Mouse (Mus musculus) kidney, adult 11 months (tissue): ENCODE data around the gene Ranbp9.
"Not testable (repeated sequence)": the region's sequence is repeated elsewhere in the genome, so short reads cannot be mapped to it uniquely, and the experiment has no call there.

Experiments
- DNase-seq: peaks from one replicate; pipeline ENCODE4 v3.0.0; 2022

The Ranbp9 gene

DNA sequence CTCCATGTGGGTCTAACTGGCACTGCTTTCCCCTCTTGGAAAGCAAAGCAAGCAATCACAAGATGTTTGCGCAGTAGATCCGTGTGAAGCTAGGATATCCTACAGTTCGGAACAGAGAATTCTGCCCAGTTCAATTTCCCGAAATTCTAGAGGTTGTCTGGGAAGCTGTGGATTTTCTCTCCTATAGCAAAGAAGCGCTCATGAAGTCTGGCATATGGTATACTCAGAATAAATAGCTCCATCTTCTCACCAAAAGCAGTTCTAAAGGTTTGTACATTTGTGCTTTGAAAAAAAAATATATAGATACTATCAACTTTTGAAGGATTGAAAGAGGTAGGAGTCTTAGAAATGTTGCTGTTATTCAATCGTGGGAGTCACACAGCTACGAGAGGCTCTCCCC, 14.6 kb upstream of the Ranbp9 start:
- DNase-seq = no peak

DNA sequence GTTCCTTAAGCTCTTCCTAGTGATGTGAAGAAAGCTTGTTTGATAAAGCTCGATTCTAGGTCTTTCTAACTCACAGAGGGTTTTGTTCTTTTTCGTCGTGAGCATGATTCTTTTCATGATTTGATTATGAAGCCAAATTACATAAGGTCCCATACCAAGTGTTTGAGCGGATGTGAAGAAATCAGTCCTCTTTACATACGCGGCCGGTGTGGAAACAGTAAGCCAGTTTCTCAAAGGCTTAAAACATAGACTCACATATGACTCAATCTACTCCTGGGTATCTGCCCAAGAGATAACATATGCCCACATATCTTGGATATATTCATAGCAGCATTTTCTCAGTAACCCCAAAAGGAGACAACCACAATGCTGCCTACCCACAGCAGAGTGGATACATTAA, 12.6 kb upstream of the Ranbp9 start:
- no peak for DNase-seq

GRCm38 (mm10) chr13:43493058-43493481, 12.0 kb upstream of the Ranbp9 start:
- no peak for DNase-seq

- DNase-seq = no peak
These were observed 5.6 kb upstream of the Ranbp9 start for GRCm38 (mm10) chr13:43486501-43487213.

DNA sequence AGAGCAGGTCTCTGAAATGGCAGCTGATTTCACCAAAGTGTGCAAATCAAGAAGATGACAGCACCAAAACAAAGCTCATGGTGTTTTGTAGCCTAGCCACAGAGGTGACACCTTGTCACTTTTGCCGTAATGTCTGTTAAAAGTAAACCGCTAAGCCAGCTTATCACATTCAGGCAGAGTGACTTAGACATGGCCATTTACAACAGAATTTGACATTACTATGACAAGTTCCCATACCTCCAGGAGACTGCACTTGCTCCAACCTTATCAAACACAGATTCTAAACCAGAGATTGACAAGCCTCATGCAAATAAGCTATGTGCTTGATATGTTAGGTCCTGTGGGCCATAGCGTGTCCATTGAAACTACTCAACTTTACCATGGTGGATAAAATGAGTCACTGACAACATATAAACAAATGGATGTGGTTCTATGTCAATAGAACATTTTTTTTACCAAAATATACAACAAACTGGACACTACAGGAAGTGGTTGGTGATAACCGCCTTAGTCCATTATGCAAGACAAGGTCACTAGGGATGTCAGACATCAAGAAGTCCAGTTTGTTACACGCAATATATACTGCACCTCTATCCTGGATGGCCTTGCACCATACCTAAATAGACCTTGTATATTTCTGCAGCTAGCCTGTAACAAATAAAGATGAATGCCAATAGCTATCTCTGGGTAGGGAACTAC, 4.3 kb upstream of the Ranbp9 start:
- no peak for DNase-seq

GRCm38 (mm10) chr13:43482782-43483181, 1.7 kb upstream of the Ranbp9 start:
- DNase-seq = no peak

DNA sequence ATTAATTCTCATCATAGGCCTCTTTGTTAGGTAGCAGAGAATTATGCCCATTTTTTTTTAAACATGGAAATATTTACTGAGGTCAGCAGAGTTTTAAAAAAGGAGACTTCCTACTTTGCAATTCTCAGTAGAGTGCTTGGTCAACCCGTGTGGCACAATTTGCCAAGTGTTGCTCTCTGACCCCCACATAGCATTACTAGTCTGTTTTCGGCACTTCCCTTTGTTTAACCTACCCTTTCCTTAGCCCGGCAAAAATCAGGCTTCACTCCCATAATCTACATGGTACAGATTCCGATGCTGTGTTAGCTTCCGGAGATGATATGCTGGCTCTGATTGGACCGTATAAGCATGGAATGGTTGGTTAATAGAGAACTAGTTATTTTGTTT, 770 bp upstream of the Ranbp9 start:
- DNase-seq = no peak

DNA sequence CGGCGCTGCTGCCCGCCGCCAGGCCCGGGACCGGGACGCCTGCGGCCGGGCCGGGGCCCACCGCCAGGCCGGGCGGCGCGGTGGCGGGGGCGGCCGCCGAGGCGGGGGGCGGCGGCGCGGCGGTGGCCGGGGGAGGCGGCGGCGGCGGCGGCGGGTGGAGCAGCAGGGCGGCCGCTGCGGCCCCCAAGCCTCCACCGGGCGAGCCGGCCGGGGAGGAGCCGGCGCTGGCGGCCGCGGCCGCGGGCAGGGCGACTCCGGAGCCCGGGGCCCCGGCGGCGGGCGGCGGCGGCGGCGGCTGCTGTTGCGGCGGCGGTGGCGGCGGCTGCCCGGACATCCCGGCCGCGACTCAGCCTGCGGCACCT, 506 bp downstream of the Ranbp9 start:
- no peak for DNase-seq

GRCm38 (mm10) chr13:43479767-43480571, 1.1 kb downstream of the Ranbp9 start:
- peak; percentile 25 for DNase-seq

DNA sequence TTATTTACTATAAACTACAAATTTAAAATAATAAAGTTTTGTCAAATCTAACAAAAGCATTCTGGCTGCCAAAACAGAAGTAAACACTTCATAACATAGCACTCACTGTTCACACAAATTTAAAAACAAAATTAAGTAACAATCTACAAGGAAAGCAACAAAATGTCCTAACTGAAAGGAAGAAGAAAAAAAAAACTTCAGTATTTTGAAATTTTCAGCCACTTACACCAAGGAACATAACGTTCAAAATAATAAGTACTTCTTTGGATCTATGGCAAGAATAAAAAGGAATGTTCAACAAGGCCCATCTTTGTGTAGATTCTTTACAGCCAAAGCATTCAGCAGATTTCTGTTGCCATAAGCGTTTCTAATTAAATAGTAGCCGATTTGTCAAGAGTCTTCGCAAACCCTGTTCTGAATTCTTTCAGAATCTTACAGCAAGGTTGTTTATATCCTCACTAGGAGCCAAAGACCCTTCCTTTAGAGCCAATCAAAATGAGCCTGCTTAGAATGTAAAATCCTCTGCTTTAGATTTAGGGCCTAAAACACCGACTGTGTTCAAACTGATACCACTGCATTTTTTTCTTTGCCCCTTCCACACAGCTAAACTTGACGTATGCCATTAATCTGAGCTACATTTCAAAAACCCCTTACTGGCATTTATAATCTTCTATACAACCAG, 1.9 kb downstream of the Ranbp9 start:
- DNase-seq = no peak

GRCm38 (mm10) chr13:43478586-43478985, 2.5 kb downstream of the Ranbp9 start:
- no peak for DNase-seq

DNA sequence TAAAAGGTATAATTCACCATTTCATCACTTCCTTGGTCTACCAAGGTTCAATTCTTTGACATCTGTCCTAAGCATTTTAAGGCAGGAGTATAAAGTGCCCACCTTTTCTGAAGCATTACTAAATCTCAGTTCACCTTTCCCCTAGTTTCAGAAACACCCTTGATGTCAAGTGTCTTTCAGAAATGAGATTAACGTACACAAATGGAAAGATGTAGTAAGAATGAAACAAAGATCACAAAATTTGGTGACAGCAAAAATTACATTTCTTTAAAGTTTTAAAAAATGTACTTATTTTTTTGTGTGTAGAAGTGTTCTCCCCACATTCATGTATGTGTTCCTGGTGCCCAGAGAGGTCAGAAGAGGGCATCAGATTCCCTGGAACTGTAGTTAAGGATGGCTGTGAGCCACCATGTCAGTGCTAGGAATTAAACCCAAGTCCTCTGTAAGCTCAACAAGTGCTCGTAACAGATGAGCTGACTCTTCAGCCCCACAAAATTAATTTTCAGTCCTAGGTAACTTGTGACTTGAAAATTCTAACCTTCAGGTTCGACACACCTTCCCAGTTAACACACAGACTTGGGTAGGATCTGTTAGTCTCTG, 3.9 kb downstream of the Ranbp9 start:
- DNase-seq = no peak

DNA sequence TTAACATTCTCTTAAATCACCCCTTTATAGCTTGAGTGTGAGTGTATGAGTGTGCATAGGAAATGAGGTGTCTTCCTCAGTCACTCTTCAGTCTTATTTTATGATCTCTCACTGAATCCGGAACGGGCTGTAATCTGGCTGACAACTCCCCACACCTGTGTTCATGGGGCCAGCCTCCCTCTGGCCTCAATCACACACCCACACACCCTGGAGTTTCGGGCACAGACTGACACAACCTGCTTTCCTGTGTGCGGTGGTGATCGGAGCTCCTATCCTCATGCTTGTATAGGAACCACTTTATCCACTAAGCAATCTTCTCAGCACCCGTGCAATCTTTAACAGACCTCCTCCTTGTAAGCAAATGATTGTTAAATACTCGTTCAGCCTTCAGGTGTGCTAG, 4.9 kb downstream of the Ranbp9 start:
- no peak for DNase-seq

GRCm38 (mm10) chr13:43474722-43475121, 6.4 kb downstream of the Ranbp9 start:
- DNase-seq = no peak

- DNase-seq = not testable (repeated sequence)
These were observed 9.2 kb downstream of the Ranbp9 start for GRCm38 (mm10) chr13:43471861-43472260.

- DNase-seq = no peak
These were observed 11.5 kb downstream of the Ranbp9 start for GRCm38 (mm10) chr13:43469607-43470006.

GRCm38 (mm10) chr13:43464605-43465004, 16.5 kb downstream of the Ranbp9 start:
- no peak for DNase-seq

DNA sequence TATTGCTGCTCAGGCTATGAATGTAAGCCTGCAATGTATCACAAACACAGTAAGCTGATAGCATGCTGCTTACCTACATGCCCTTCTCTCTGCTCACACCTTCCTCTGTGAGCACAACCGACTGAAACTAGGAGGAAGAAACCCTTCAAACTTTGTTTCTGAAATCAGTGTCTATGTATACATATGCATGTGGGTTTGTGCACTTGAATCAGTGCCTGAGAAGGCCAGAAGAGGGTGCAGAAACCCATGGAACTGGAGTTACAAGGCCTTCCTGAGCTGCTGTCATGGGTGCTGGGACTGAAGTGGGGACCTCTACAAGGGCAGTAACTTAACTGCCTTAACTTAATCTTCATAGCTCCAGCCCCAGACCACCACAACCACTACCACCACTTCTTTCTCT, 23.9 kb downstream of the Ranbp9 start:
- no peak for DNase-seq

- no peak for DNase-seq
These were observed 26.7 kb downstream of the Ranbp9 start for GRCm38 (mm10) chr13:43454431-43454830.

- no peak for DNase-seq
These were observed 28.1 kb downstream of the Ranbp9 start for GRCm38 (mm10) chr13:43452843-43453605.

DNA sequence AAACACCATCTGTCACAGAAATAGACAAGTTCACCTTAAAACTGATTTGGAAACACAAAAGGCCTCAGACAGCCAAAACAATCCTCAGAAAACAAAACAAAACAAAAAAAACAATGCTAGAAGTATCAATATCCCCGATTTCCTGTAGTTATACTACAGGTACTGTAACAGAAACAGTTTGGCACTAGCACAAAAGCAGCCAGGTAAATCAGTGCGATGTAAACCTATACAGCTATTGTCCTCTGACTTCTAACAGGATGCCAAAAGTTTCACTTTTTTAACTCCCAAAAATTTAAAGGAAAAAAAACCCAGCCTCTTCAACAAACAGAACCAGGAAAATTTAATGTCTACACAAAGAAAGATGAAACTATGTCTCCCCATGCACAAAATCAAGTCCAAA, 28.9 kb downstream of the Ranbp9 start:
- no peak for DNase-seq

DNA sequence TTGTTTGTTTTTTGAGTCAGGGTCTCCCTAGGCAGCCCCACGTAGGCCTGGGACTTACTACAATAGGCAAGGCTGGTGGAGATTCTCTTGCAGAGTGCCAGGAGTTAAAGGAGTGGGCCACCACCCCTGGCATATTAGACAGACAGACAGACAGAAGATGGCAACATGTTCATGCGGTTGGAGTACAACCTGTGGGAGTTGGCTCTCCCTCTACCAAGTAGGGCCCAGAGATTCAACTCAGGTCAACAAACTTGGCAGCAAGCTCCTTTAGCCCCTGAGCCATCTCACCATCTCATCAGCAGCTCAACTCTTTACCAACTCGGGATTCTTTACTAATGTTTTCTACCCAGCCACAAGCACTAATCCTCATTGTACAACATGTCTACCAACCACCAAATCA, 30.4 kb downstream of the Ranbp9 start:
- no peak for DNase-seq
